Mouse (Mus musculus): ENCODE measurements at regions not wholly inside any gene's neighbourhood (a gene's known extent, or its start where the extent isn't known, plus 50 kb on each side); places are given as distances from the start of the nearest gene placed in this dataset.
A peak's percentile ranks its signal among the peaks of the same experiment; 100 is the strongest.

- peak; percentile 45 for DNase-seq (ENCODE audit: low spot score)
- 25% methylated on average over 7 of the region's 7 CpGs for WGBS
- no peak overlapping the region for H3K4me3 ChIP-seq (ENCODE audit: low read depth, low read length)
- ATAC-seq (ENCODE audit: low read depth): peak; percentile 47; the same call in 1 of the 2 replicates
- H3K27me3 ChIP-seq (replicated peaks; ENCODE audit: control insufficient read depth, insufficient read depth, low read length): no peaks in the 10 kb centered on the region
- H3K36me3 ChIP-seq (ENCODE audit: control insufficient read depth, insufficient read depth, low read length): no peaks in the 10 kb centered on the region
- H3K9me3 ChIP-seq (ENCODE audit: control insufficient read depth, low read length): no peaks in the 10 kb centered on the region
- no peak overlapping the region for H3K4me2 ChIP-seq (ENCODE audit: low read depth, low read length)
- no peak overlapping the region for H3K9ac ChIP-seq (ENCODE audit: low read depth, low read length)
- H3K4me1 ChIP-seq (ENCODE audit: control insufficient read depth, insufficient read depth, low read length): no peaks in the 10 kb centered on the region
- no peak overlapping the region for H3K27ac ChIP-seq (replicated peaks; ENCODE audit: low read depth, low read length)
These were observed 325.7 kb upstream of the 4931429L15Rik start for GRCm38 (mm10) chr9:46645469-46645884.

GRCm38 (mm10) chr9:46643551-46643950 is 323.8 kb upstream of the 4931429L15Rik start:
- 65% methylated on average over 3 of the region's 3 CpGs for WGBS

GRCm38 (mm10) chr9:46642696-46643095 is 322.9 kb upstream of the 4931429L15Rik start:
- Histone ChIP-seq H3K9ac (ENCODE audit: low read depth, low read length) (no peak overlapping the region), H3K27ac (replicated peaks; ENCODE audit: low read depth, low read length) (no peak overlapping the region), H3K4me2 (ENCODE audit: low read depth, low read length) (no peak overlapping the region), H3K4me1 (ENCODE audit: control insufficient read depth, insufficient read depth, low read length) (no peaks in the 10 kb centered on the region), H3K4me3 (ENCODE audit: low read depth, low read length) (no peak overlapping the region), H3K36me3 (ENCODE audit: control insufficient read depth, insufficient read depth, low read length) (no peaks in the 10 kb centered on the region), H3K27me3 (replicated peaks; ENCODE audit: control insufficient read depth, insufficient read depth, low read length) (no peaks in the 10 kb centered on the region; the same call in 1 of the 2 replicates), H3K9me3 (ENCODE audit: control insufficient read depth, low read length) (no peaks in the 10 kb centered on the region)
- ATAC-seq (ENCODE audit: low read depth) (no peak), DNase-seq (ENCODE audit: low spot score) (peak; percentile 73)
- 5% methylated on average over 9 of the region's 9 CpGs for WGBS

More at GRCm38 (mm10) chr9:46643551-46643950, 323.8 kb upstream of the 4931429L15Rik start:
- H3K4me3 ChIP-seq (ENCODE audit: low read depth, low read length): no peak overlapping the region
- H3K27me3 ChIP-seq (replicated peaks; ENCODE audit: control insufficient read depth, insufficient read depth, low read length): no peaks in the 10 kb centered on the region; the same call in 1 of the 2 replicates
- H3K9ac ChIP-seq (ENCODE audit: low read depth, low read length): no peak overlapping the region
- no peak overlapping the region for H3K4me2 ChIP-seq (ENCODE audit: low read depth, low read length)
- H3K4me1 ChIP-seq (ENCODE audit: control insufficient read depth, insufficient read depth, low read length): no peaks in the 10 kb centered on the region
- no peaks in the 10 kb centered on the region for H3K9me3 ChIP-seq (ENCODE audit: control insufficient read depth, low read length)
- H3K27ac ChIP-seq (replicated peaks; ENCODE audit: low read depth, low read length): no peak overlapping the region
- ATAC-seq (ENCODE audit: low read depth): peak; percentile 55; the same call in 1 of the 2 replicates
- DNase-seq (ENCODE audit: low spot score): peak; percentile 58
- no peaks in the 10 kb centered on the region for H3K36me3 ChIP-seq (ENCODE audit: control insufficient read depth, insufficient read depth, low read length)

GRCm38 (mm10) chr9:46636261-46637010 is 316.6 kb upstream of the 4931429L15Rik start:
- no peak overlapping the region for H3K4me3 ChIP-seq (ENCODE audit: low read depth, low read length)
- ATAC-seq (ENCODE audit: low read depth): no peak; the same call in 1 of the 2 replicates
- H3K36me3 ChIP-seq (ENCODE audit: control insufficient read depth, insufficient read depth, low read length): no peaks in the 10 kb centered on the region
- no peaks in the 10 kb centered on the region for H3K9me3 ChIP-seq (ENCODE audit: control insufficient read depth, low read length)
- DNase-seq (ENCODE audit: low spot score): no peak
- H3K4me2 ChIP-seq (ENCODE audit: low read depth, low read length): no peak overlapping the region
- no peak overlapping the region for H3K27ac ChIP-seq (replicated peaks; ENCODE audit: low read depth, low read length)
- no peak overlapping the region for H3K9ac ChIP-seq (ENCODE audit: low read depth, low read length)
- no peaks in the 10 kb centered on the region; the same call in 1 of the 2 replicates for H3K27me3 ChIP-seq (replicated peaks; ENCODE audit: control insufficient read depth, insufficient read depth, low read length)
- 66% methylated on average over 8 of the region's 8 CpGs for WGBS
- no peaks in the 10 kb centered on the region for H3K4me1 ChIP-seq (ENCODE audit: control insufficient read depth, insufficient read depth, low read length)

- no peak overlapping the region for H3K27ac ChIP-seq (replicated peaks; ENCODE audit: low read depth, low read length)
- no peak for ATAC-seq (ENCODE audit: low read depth)
- H3K4me3 ChIP-seq (ENCODE audit: low read depth, low read length): no peak overlapping the region
These were observed 314.2 kb upstream of the 4931429L15Rik start for GRCm38 (mm10) chr9:46633952-46634351.

GRCm38 (mm10) chr9:46632576-46632975 is 312.8 kb upstream of the 4931429L15Rik start:
- H3K4me3 ChIP-seq (ENCODE audit: low read depth, low read length): no peak overlapping the region
- no peak overlapping the region for H3K27ac ChIP-seq (replicated peaks; ENCODE audit: low read depth, low read length)
- no peaks in the 10 kb centered on the region for H3K9me3 ChIP-seq (ENCODE audit: control insufficient read depth, low read length)
- H3K27me3 ChIP-seq (replicated peaks; ENCODE audit: control insufficient read depth, insufficient read depth, low read length): no peaks in the 10 kb centered on the region
- H3K4me2 ChIP-seq (ENCODE audit: low read depth, low read length): no peak overlapping the region
- no peak for ATAC-seq (ENCODE audit: low read depth)
- WGBS: 79% methylated on average over 10 of the region's 10 CpGs
- no peaks in the 10 kb centered on the region for H3K4me1 ChIP-seq (ENCODE audit: control insufficient read depth, insufficient read depth, low read length)
- H3K36me3 ChIP-seq (ENCODE audit: control insufficient read depth, insufficient read depth, low read length): no peaks in the 10 kb centered on the region
- no peak for DNase-seq (ENCODE audit: low spot score)
- no peak overlapping the region for H3K9ac ChIP-seq (ENCODE audit: low read depth, low read length)

More at GRCm38 (mm10) chr9:46633952-46634351, 314.2 kb upstream of the 4931429L15Rik start:
- WGBS: 71% methylated on average over 4 of the region's 4 CpGs
- no peak for DNase-seq (ENCODE audit: low spot score)
- H3K4me1 ChIP-seq (ENCODE audit: control insufficient read depth, insufficient read depth, low read length): no peaks in the 10 kb centered on the region
- no peak overlapping the region for H3K9ac ChIP-seq (ENCODE audit: low read depth, low read length)
- H3K36me3 ChIP-seq (ENCODE audit: control insufficient read depth, insufficient read depth, low read length): no peaks in the 10 kb centered on the region
- H3K27me3 ChIP-seq (replicated peaks; ENCODE audit: control insufficient read depth, insufficient read depth, low read length): no peaks in the 10 kb centered on the region; the same call in 1 of the 2 replicates
- no peaks in the 10 kb centered on the region for H3K9me3 ChIP-seq (ENCODE audit: control insufficient read depth, low read length)
- no peak overlapping the region for H3K4me2 ChIP-seq (ENCODE audit: low read depth, low read length)

GRCm38 (mm10) chr9:46622255-46622654 is 302.5 kb upstream of the 4931429L15Rik start:
- no peaks in the 10 kb centered on the region for H3K27me3 ChIP-seq (replicated peaks; ENCODE audit: control insufficient read depth, insufficient read depth, low read length)
- 70% methylated on average over 2 of the region's 2 CpGs for WGBS

GRCm38 (mm10) chr9:46621851-46622250 is 302.1 kb upstream of the 4931429L15Rik start:
- Histone ChIP-seq H3K36me3 (ENCODE audit: control insufficient read depth, insufficient read depth, low read length) (no peaks in the 10 kb centered on the region), H3K4me3 (ENCODE audit: low read depth, low read length) (no peak overlapping the region), H3K4me2 (ENCODE audit: low read depth, low read length) (no peak overlapping the region), H3K27ac (replicated peaks; ENCODE audit: low read depth, low read length) (no peak overlapping the region), H3K9me3 (ENCODE audit: control insufficient read depth, low read length) (no peaks in the 10 kb centered on the region), H3K4me1 (ENCODE audit: control insufficient read depth, insufficient read depth, low read length) (peaks cover 4% of the 10 kb centered on the region; the same call in 1 of the 2 replicates), H3K9ac (ENCODE audit: low read depth, low read length) (no peak overlapping the region), H3K27me3 (replicated peaks; ENCODE audit: control insufficient read depth, insufficient read depth, low read length) (no peaks in the 10 kb centered on the region)
- ATAC-seq (ENCODE audit: low read depth) (peak; percentile 12; the same call in 1 of the 2 replicates), DNase-seq (ENCODE audit: low spot score) (no peak)
- WGBS: 90% methylated on average over 6 of the region's 6 CpGs

More at GRCm38 (mm10) chr9:46622255-46622654, 302.5 kb upstream of the 4931429L15Rik start:
- H3K27ac ChIP-seq (replicated peaks; ENCODE audit: low read depth, low read length): no peak overlapping the region
- H3K9me3 ChIP-seq (ENCODE audit: control insufficient read depth, low read length): no peaks in the 10 kb centered on the region
- ATAC-seq (ENCODE audit: low read depth) (peak; percentile 26; the same call in 1 of the 2 replicates), DNase-seq (ENCODE audit: low spot score) (no peak)
- no peak overlapping the region for H3K4me3 ChIP-seq (ENCODE audit: low read depth, low read length)
- no peak overlapping the region for H3K9ac ChIP-seq (ENCODE audit: low read depth, low read length)
- H3K36me3 ChIP-seq (ENCODE audit: control insufficient read depth, insufficient read depth, low read length): no peaks in the 10 kb centered on the region
- no peak overlapping the region for H3K4me2 ChIP-seq (ENCODE audit: low read depth, low read length)
- peaks cover 4% of the 10 kb centered on the region; the same call in 1 of the 2 replicates for H3K4me1 ChIP-seq (ENCODE audit: control insufficient read depth, insufficient read depth, low read length)

Measured in embryonic facial prominence, embryonic 14.5 days (tissue).